Mouse (Mus musculus) embryo, embryonic 11.5 days (tissue): Measurements from ENCODE around the gene Capn15.
A peak's percentile ranks its signal among the peaks of the same experiment; 100 is the strongest.

Experiments
- DNase-seq: peaks from one replicate; pipeline ENCODE4 v3.0.0-alpha.2; 2012; ENCODE audit warnings: low read depth, low spot score

Gene Capn15

DNA sequence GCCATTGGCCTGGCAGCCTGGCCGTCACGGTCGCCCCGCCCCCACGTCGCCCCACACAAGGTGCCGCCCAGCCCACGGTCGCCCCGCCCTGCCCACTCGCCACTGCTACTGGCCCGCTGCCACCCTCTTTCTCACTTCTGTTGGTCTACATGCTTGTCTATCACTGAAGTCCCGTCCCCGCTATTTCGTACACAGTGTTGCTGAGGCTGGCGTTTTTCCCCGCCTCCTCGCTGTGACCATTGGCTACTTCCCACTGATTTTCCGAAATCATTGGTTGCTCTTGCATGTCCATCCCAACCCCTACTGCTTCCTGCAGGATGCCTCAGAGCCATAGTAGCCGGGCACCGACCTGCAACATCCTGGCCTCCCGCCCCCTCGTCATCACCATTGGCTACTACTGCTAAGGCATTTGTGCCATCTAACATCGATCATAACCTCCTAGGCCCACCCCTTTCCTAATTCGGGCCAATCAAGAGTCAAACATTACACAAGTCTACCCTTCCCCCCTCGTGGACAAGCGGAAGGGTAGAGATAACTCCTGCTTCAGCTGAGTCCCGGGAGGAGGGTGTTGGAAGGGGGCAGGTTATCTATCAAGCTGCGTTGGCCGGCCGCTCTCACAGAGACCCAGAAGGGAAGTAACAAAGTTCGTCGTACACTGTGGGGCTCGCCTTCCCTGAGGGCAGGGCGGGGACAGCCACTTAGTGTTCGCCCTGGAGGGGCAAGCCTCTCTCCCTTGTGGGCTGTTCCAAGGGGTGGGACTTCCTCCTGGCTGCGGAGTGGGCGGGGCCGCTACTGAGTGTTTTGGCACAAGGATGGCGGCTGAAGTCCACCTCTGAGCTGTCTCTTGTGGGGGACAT is 65.6 kb downstream of the Capn15 start:
- peak; percentile 98 for DNase-seq

DNA sequence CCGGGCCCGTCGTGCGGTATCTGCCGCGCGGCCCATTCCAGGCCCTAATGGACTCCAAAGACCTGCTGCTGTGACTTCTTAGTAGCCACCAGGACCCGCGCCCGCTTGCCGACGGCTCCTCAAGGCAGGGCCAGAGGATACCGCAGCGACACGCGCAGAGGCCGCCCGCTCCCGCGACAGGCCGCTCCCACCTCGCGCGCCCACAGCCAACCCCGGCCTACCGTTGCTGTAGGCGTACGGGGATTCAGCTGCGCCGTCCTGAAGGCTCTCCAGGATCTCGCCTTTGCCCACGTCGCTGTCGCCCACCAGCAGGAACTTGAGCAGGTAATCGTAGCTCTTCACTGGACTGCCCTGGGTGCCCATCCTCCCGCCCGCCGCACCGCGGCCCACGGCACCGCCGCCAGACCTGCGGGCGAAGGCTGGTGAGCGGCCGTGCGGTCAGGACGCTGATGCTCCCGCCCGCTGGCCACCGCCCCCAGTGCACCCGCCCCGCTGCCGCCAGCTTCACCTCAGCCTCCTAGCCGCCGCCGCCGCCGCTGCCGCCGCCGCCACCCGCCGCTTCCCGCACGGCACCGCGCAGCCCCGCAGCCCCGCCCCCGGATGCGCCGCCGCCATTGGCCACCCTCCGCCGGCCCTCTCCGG is 66.3 kb downstream of the Capn15 start, which contains the start of gene Rab40c:
TSS of gene Rab40c (minus strand) at position 584 of the 642 bp plus-strand sequence.
- no peak for DNase-seq

DNA sequence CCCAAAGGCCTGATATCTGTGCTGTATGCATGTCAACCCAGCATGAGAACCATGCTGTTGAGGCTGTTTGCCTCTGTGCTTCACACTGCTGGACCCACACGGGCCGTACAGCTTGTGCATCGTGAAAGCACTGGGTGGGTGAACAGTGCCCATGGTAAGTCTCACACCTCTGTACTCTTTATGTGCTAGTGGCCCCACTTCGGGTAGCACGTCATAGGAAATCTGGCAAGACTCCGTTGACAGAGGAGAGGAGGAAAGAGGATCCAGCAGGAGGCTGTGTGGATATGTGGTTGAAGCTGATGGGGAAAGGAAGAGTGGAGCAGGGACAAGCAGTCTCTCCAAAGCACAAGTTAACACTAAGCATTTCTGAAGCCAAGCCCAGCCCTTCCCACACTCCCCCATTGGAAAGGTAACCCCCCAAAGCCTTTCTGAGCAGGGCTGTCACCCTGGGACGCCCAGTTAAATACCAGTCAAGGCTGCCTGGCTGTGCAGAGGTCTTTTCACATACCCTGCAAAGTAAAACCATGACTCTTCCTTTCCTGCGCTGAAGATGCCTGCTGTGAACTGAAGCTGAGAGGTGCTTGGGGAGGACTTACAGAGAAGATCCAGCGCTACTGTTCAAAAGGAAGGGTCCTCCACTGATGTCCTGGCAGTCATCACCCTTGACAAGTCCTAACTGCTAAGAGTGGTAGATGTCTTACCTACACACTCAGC is 67.4 kb downstream of the Capn15 start:
- no peak for DNase-seq

DNA sequence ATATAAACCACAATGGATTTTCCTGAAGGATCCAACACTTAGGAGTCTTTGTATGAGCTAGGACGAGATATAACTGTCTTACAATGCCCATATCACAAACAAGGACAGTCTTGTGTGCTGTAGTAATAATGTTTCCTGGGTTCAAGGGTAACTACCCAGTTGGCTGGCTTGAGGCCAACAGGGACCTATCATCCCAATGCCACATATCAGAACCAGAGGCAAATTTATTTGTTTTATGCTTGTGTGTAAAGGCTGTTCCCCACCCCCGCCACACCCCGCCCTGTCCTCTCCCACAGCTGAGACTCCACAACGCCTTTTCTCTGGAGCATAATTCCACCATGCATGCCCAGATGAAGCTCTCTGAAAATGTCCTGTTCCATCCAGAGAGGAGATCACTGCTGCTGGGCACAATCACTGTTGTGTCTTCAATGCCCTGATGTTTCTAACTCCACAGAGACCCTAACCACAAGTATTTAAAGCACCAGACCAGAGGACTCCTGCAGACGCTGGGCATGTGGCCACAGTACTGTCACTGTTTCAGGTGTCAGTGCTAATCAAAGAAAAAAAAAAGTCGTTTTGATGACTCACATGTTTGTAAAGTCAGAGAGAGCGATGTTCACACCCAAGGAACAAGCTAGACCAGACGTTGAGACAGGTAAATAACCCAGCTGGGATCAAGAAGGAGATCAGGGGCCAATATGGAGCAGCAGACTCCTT is 68.5 kb downstream of the Capn15 start:
- no peak for DNase-seq

DNA sequence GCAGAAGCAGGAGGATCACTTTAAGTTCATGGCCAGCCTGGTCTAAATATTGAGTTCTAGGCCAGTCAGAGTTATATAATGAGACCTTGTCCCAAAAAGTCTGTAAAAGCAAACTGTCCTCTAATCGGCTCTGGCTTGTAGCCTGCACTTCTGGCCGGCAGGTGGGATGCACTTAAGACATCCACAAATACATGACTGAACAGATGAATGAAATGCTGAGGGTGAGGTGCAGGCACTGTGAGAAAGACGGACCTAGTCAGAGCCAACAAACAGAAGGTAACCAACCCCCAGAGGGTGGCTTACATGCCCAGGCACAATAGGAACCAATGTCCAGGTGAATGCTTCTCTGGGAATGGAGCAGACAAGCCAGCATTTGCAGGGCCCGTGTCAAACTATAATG is 71.3 kb downstream of the Capn15 start:
- no peak for DNase-seq

DNA sequence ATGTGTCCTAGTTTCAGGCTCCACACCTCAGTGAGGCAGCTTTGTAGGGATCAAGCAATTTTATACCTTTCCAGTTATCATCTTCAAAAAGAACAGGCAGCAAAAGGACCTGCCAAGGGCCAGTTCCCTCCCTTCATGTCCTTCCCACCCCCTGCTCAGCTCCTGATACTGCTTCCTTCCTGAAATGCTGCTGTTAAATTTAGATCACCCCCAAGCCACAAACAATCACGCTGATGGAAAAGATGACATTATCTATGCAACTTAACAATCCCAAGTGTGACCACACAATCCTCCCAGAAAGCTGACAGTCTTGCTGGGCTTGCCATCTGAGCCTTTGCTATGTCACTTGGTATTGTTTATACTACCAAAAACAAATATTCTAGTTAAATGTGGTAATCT is 71.7 kb downstream of the Capn15 start:
- no peak for DNase-seq

DNA sequence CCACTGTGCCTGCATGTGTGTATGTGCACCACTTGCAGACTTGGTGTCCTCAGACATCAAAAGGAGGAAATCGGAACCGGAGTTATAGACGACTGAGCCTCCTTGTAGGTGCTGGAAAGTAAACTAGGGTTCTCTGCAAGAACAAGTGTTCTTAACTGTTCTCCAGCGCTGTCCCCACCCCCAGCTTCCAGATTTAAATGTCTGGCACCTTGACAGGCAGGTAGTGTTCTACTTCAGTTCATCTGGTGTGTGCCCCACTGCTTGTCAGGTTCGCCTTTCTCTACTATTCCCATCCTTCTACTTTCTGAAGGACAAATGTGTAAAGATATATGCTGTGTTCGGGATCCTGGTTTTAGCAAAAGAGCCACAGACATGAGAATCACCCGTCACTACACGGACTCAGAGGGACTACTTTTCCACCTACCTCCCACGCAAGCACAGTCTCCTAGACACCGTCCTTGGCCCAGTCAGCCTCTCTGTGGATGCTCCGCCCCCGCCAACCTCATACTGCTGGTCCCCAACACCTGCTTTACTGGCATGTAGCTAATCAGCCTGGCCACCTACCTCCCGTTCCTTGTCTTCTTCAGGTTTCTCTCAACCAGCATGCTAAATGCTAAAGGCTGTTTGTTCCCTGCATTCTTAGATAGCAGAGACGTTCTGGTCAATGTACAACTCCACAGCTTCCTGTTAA is 72.3 kb downstream of the Capn15 start:
- DNase-seq = no peak

DNA sequence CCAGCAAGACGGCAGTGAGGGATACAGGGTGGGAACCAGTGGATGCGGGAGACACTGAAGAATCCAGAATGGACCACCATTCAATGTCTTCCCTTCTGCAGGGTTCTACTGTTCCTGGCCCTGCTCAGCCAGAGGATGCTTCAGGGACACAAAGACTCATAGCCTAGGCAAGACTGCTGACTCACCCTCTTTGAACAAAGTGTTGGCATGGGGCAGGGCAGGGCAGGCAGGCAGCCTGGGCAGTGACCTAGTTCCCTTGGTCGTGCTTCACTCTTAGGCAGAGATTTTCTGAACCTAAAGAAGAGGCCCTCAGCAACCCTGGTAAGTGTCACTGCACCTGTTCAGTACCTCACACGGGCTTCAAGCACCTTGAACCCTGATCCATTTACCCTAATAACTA is 73.8 kb downstream of the Capn15 start:
- DNase-seq = no peak
